Mouse (Mus musculus): Measurements from ENCODE around the gene Vps72. TPM values are rescaled to one million over a fixed set of nuclear protein-coding genes. Genes with fewer than 3 reads are reported as not detected.

Gene Vps72
- total and polyA plus RNA-seq, 2 experiments from 2014 or later: 52.7 to 121 TPM

DNA sequence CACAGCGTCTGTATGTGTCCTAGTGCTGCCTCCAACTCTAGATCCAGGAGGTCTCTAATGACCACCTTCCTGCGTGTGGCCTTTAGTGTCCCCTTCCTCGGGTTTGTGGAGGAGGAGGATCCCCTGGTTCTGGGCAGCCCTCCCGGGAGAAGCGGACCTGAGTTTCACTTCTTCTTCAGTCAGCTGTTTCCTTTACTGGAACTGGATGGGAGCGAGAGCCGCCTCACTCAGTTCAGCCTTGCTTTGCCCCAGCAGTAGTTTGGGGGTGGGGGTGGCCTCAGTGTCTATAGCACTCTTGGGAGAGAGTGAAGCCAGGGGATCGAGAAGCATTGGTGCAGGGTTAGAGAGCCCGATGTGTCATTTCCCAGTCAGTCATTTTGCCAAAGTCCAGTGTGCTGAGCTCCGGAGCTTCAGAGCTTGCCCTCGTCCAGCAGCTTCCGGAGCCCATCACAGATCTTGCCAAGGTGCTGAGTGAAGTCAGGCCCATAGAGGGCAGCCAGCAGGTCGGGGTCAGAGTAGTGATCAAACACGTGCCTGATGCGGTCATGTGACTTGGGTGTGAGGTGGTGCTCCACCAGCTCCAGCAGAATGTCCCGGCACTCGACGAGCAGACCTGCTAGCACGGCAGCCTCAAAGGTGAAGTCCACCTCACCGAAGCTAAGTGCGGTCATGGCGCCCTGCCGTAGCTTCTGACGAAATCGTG lies 28.9 kb downstream of the Vps72 start:
- Histone ChIP-seq H3K9me3 (ENCODE audit: low read length) (no peaks in the 10 kb centered on the region), H3K27me3 (ENCODE audit: insufficient read depth, low read length) (no peaks in the 10 kb centered on the region), H3K27ac (no peak overlapping the region), H3K9ac (replicated peaks; ENCODE audit: low read length) (no peak overlapping the region), H3K4me1 (ENCODE audit: insufficient read depth, low read length) (no peaks in the 10 kb centered on the region), H3K36me3 (ENCODE audit: insufficient read depth, low read length) (peaks cover 6% of the 10 kb centered on the region; the same call in 1 of the 2 replicates), H3K4me2 (ENCODE audit: low read depth, low read length) (no peak overlapping the region), H3K4me3 (ENCODE audit: low read length) (no peak overlapping the region)
- no peak for TF ChIP-seq CTCF (IDR thresholded peaks at IDR 0.05; ENCODE audit: low read depth)
- ATAC-seq (no peak), DNase-seq (ENCODE audit: low spot score) (no peak)
- 79% methylated on average over 25 of the region's 25 CpGs for WGBS

DNA sequence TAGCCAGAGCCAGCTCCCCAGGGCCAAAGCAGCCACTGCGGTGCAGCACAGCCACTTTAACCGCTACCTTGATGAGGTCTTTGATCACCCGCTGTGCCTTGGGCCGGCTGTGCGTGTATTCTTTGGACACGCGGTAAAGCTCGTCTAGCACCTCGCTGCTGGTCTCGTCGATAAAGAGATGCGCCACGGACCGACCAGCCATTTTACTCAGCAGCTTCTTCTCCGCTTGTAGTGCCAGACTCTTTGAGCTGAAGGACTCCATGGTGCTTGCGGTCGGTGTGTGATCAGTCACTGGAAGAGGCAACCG lies 29.4 kb downstream of the Vps72 start:
- no peaks in the 10 kb centered on the region for H3K4me1 ChIP-seq (ENCODE audit: insufficient read depth, low read length)
- no peak for TF ChIP-seq CTCF (IDR thresholded peaks at IDR 0.05; ENCODE audit: low read depth)
- H3K9ac ChIP-seq (replicated peaks; ENCODE audit: low read length): no peak overlapping the region
- ATAC-seq: no peak
- H3K27me3 ChIP-seq (ENCODE audit: insufficient read depth, low read length): no peaks in the 10 kb centered on the region
- WGBS: 57% methylated on average over 18 of the region's 18 CpGs
- no peak overlapping the region for H3K4me2 ChIP-seq (ENCODE audit: low read depth, low read length)
- no peak for DNase-seq (ENCODE audit: low spot score)
- no peak overlapping the region for H3K27ac ChIP-seq
- peaks cover 6% of the 10 kb centered on the region; the same call in 1 of the 2 replicates for H3K36me3 ChIP-seq (ENCODE audit: insufficient read depth, low read length)
- no peak overlapping the region for H3K4me3 ChIP-seq (ENCODE audit: low read length)
- H3K9me3 ChIP-seq (ENCODE audit: low read length): no peaks in the 10 kb centered on the region

DNA sequence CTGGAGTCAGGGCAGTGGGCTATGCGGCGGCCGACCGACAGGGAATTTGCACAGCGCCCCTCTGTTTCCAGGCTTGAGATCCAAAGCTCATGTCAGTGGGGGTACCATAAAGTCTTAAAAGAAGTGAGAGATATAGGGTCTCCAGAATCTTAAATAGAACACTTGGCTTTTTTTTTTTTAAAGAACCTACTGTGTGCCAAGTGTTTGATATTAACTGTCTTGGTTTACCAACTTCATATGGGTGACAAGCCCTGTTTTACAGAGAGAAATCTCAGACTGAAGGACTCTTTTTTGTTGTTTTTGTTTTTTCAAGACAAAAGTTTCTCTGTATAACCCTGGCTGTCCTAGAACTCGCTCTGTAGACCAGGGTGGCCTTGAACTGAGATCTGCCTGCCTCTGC lies 30.0 kb downstream of the Vps72 start:
- no peak overlapping the region for H3K4me2 ChIP-seq (ENCODE audit: low read depth, low read length)
- H3K4me1 ChIP-seq (ENCODE audit: insufficient read depth, low read length): no peaks in the 10 kb centered on the region
- TF ChIP-seq CTCF (IDR thresholded peaks at IDR 0.05; ENCODE audit: low read depth): no peak
- H3K4me3 ChIP-seq (ENCODE audit: low read length): no peak overlapping the region
- 94% methylated on average over 6 of the region's 6 CpGs for WGBS
- no peak overlapping the region for H3K27ac ChIP-seq
- H3K9me3 ChIP-seq (ENCODE audit: low read length): no peaks in the 10 kb centered on the region
- DNase-seq (ENCODE audit: low spot score) (no peak), ATAC-seq (no peak)
- H3K9ac ChIP-seq (replicated peaks; ENCODE audit: low read length): no peak overlapping the region
- no peaks in the 10 kb centered on the region for H3K27me3 ChIP-seq (ENCODE audit: insufficient read depth, low read length)
- H3K36me3 ChIP-seq (ENCODE audit: insufficient read depth, low read length): peaks cover 6% of the 10 kb centered on the region; the same call in 1 of the 2 replicates

DNA sequence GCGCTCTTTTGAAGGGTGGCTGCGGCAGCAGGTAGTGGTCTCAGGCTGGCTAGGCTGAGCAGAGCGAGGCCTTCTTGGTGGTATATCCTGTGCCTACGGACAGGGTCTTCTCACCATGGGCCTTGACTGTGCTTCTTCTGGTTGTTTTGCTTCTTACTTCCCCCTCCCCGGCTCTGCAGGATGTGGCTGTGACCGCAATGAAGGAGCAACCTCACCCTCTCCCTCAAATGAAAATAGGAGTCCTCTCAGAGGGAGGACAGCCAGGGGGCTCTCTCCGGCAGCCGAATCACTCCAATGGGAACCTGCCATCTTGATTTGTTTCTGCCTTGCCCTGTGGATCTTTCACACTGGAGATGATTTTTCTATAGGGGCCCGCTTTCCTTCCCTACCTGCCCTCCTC lies 30.7 kb downstream of the Vps72 start:
- no peaks in the 10 kb centered on the region for H3K4me1 ChIP-seq (ENCODE audit: insufficient read depth, low read length)
- no peak for DNase-seq (ENCODE audit: low spot score)
- TF ChIP-seq CTCF (IDR thresholded peaks at IDR 0.05; ENCODE audit: low read depth): no peak
- 93% methylated on average over 9 of the region's 9 CpGs for whole genome bisulfite sequencing
- H3K4me3 ChIP-seq (ENCODE audit: low read length): no peak overlapping the region
- peaks cover 6% of the 10 kb centered on the region; the same call in 1 of the 2 replicates for H3K36me3 ChIP-seq (ENCODE audit: insufficient read depth, low read length)
- H3K27me3 ChIP-seq (ENCODE audit: insufficient read depth, low read length): no peaks in the 10 kb centered on the region
- H3K9ac ChIP-seq (replicated peaks; ENCODE audit: low read length): no peak overlapping the region
- H3K4me2 ChIP-seq (ENCODE audit: low read depth, low read length): no peak overlapping the region
- no peak for ATAC-seq
- H3K27ac ChIP-seq: no peak overlapping the region
- no peaks in the 10 kb centered on the region for H3K9me3 ChIP-seq (ENCODE audit: low read length)

DNA sequence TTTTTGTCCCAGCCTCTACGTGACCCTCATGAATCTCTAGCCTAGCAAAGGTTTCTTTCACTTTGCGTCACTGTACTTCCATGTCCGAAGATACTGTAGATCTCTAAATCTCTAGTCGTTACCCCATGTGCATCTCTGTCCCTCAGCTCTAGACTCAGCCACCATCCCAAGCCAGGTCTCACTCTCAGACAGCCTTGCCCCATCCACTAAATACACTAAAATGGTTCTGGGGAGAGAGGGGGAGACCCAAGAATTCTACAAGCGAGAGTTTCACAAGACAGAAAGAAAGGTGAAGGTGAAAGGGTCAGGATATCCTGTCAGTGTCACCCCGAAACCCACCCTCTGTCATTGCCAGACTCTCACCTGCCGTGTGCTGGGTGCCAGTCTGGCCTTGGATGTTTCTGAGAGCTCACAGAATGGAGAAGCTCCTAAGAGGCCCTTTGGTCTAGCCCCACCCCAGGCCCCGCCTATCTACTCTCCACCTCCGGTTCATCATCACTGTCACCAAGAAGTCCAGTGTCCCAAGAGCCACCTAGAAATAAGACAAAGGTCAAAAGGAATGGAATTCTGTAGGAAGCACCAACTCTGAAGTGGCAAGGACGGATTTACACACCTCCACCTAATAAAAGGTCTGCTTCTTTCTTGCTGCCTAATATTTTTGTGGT lies 31.3 kb downstream of the Vps72 start, which contains the start of gene Tnfaip8l2:
TSS of gene Tnfaip8l2 (minus strand) at position 409 of the 665 bp plus-strand sequence.
- DNase-seq (ENCODE audit: low spot score) (no peak), ATAC-seq (no peak)
- peaks cover 6% of the 10 kb centered on the region; the same call in 1 of the 2 replicates for H3K36me3 ChIP-seq (ENCODE audit: insufficient read depth, low read length)
- H3K4me2 ChIP-seq (ENCODE audit: low read depth, low read length): no peak within 1 kb of the TSS
- H3K27me3 ChIP-seq (ENCODE audit: insufficient read depth, low read length): no peaks in the 10 kb centered on the region
- no peaks in the 10 kb centered on the region for H3K9me3 ChIP-seq (ENCODE audit: low read length)
- TF ChIP-seq CTCF (IDR thresholded peaks at IDR 0.05; ENCODE audit: low read depth): no peak
- no peaks in the 10 kb centered on the region for H3K4me1 ChIP-seq (ENCODE audit: insufficient read depth, low read length)
- H3K4me3 ChIP-seq (ENCODE audit: low read length): no peak within 1 kb of the TSS
- no peak within 1 kb of the TSS for H3K9ac ChIP-seq (replicated peaks; ENCODE audit: low read length)
- 82% methylated on average over 10 of the region's 10 CpGs for WGBS
- H3K27ac ChIP-seq: no peak within 1 kb of the TSS

DNA sequence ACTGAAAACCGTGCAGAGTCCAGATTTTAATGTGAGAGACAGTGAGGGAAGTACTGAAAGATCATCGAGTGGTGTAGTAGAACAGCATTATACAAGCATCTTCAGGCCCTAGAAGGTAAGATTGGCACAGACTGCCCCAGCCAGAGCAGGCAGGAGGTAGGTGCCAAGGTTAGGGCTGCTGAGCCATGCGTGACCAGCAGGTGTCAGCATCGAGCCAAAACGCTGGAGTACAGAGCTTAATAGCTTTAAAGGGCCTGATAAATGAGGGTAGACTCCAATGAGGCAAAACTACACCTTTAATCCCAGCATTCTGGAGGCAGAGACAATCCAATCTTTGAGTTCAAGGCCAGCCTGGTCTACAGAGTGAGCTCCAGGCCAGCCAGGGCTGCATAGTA lies 31.8 kb downstream of the Vps72 start:
- TF ChIP-seq CTCF (IDR thresholded peaks at IDR 0.05; ENCODE audit: low read depth): peak; percentile 93
- WGBS: 14% methylated on average over 5 of the region's 5 CpGs
- no peak overlapping the region for H3K4me3 ChIP-seq (ENCODE audit: low read length)
- no peak overlapping the region for H3K4me2 ChIP-seq (ENCODE audit: low read depth, low read length)
- H3K27me3 ChIP-seq (ENCODE audit: insufficient read depth, low read length): no peaks in the 10 kb centered on the region
- peaks cover 6% of the 10 kb centered on the region; the same call in 1 of the 2 replicates for H3K36me3 ChIP-seq (ENCODE audit: insufficient read depth, low read length)
- DNase-seq (ENCODE audit: low spot score): peak; percentile 85
- ATAC-seq: peak; percentile 77
- no peaks in the 10 kb centered on the region for H3K9me3 ChIP-seq (ENCODE audit: low read length)
- no peak overlapping the region for H3K27ac ChIP-seq
- no peak overlapping the region for H3K9ac ChIP-seq (replicated peaks; ENCODE audit: low read length)
- H3K4me1 ChIP-seq (ENCODE audit: insufficient read depth, low read length): no peaks in the 10 kb centered on the region

DNA sequence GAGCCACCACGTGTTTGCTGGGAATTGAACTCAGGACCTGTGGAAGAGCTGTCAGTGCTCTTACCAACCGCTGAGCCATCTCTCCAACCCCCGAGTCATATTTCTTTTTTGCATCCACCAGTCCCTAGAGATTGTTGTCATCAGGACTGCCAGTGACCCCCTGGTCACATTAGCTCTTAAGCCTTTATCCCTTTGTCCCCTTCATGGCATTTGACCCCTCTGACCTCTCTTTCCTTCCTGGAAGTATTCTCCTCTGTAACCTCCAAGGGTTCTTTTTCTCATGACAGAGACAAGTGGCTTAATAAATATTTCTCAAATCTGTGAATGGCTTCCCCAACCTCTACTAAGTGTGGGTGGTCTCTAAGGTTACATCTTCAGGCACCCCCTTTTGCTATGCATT lies 37.1 kb downstream of the Vps72 start:
- H3K4me2 ChIP-seq (ENCODE audit: low read depth, low read length): no peak overlapping the region
- no peak overlapping the region for H3K9ac ChIP-seq (replicated peaks; ENCODE audit: low read length)
- TF ChIP-seq CTCF (IDR thresholded peaks at IDR 0.05; ENCODE audit: low read depth): no peak
- no peak overlapping the region for H3K4me3 ChIP-seq (ENCODE audit: low read length)
- WGBS: 50% methylated on average over 3 of the region's 3 CpGs
- H3K36me3 ChIP-seq (ENCODE audit: insufficient read depth, low read length): no peaks in the 10 kb centered on the region
- no peaks in the 10 kb centered on the region for H3K4me1 ChIP-seq (ENCODE audit: insufficient read depth, low read length)
- DNase-seq (ENCODE audit: low spot score): no peak
- no peaks in the 10 kb centered on the region for H3K9me3 ChIP-seq (ENCODE audit: low read length)
- ATAC-seq: no peak
- no peak overlapping the region for H3K27ac ChIP-seq
- H3K27me3 ChIP-seq (ENCODE audit: insufficient read depth, low read length): no peaks in the 10 kb centered on the region

All from hindbrain, postnatal 0 days (tissue).